Mouse (Mus musculus) E14TG2a.4 (cell line): ENCODE measurements around the gene Megf11.

ENCODE experiments used
- H3K27me3 ChIP-seq: 2 replicates; pipeline ENCODE4 v1.6.1; 2014; ENCODE audit warnings: low read length, control low read depth; ENCODE audit not compliant: insufficient read depth
- H3K36me3 ChIP-seq: 2 replicates; pipeline ENCODE4 v1.6.1; 2014; ENCODE audit warnings: low read length, control low read depth; ENCODE audit not compliant: insufficient read depth
- H3K4me1 ChIP-seq: replicated peaks from 2 replicates; pipeline ENCODE4 v1.6.1; 2014; ENCODE audit warnings: low read depth, low read length, control low read depth
- H3K4me3 ChIP-seq: replicated peaks from 2 replicates; pipeline ENCODE4 v1.5.1; 2014; ENCODE audit warnings: mild to moderate bottlenecking, low read length
- H3K9me3 ChIP-seq: 2 replicates; pipeline ENCODE4 v1.6.1; 2014; ENCODE audit warnings: low read length, control low read depth
- CTCF ChIP-seq: conservative IDR thresholded peaks from 2 replicates; pipeline ENCODE4 v1.5.1; 2014; ENCODE audit warnings: low read length
- NANOG ChIP-seq: IDR thresholded peaks from 2 replicates; pipeline ENCODE4 v1.6.1; 2014; ENCODE audit warnings: borderline replicate concordance, low read length, mixed read lengths
- POU5F1 ChIP-seq: IDR thresholded peaks from 2 replicates; pipeline ENCODE4 v1.6.1; 2014; ENCODE audit warnings: low read length, borderline replicate concordance

The Megf11 gene

GRCm38 (mm10) chr9:64607049-64607448, 221.6 kb downstream of the Megf11 start:
- Histone ChIP-seq H3K4me3 (no peak overlapping the region), H3K27me3 (no peaks in the 10 kb centered on the region), H3K4me1 (peaks cover 14% of the 10 kb centered on the region), H3K9me3 (no peaks in the 10 kb centered on the region), H3K36me3 (no peaks in the 10 kb centered on the region)
- TF ChIP-seq NANOG = no peak
- TF ChIP-seq CTCF = no peak
- TF ChIP-seq POU5F1 = no peak

GRCm38 (mm10) chr9:64609546-64609945, 224.1 kb downstream of the Megf11 start:
- Histone ChIP-seq H3K4me1 (peaks cover 23% of the 10 kb centered on the region), H3K9me3 (no peaks in the 10 kb centered on the region), H3K36me3 (no peaks in the 10 kb centered on the region)

GRCm38 (mm10) chr9:64612121-64612983, 226.9 kb downstream of the Megf11 start:
- no peak overlapping the region for H3K4me3 ChIP-seq
- no peak for TF ChIP-seq NANOG
- no peak for TF ChIP-seq CTCF
- TF ChIP-seq POU5F1 = no peak
- no peaks in the 10 kb centered on the region for H3K9me3 ChIP-seq
- H3K4me1 ChIP-seq = peaks cover 38% of the 10 kb centered on the region
- H3K27me3 ChIP-seq = no peaks in the 10 kb centered on the region
- H3K36me3 ChIP-seq = no peaks in the 10 kb centered on the region

More at GRCm38 (mm10) chr9:64609546-64609945, 224.1 kb downstream of the Megf11 start:
- Histone ChIP-seq H3K27me3 (no peaks in the 10 kb centered on the region), H3K4me3 (no peak overlapping the region)
- TF ChIP-seq POU5F1 = no peak
- no peak for TF ChIP-seq NANOG

GRCm38 (mm10) chr9:64612984-64613649, 227.7 kb downstream of the Megf11 start:
- Histone ChIP-seq H3K36me3 (no peaks in the 10 kb centered on the region), H3K4me3 (no peak overlapping the region), H3K9me3 (no peaks in the 10 kb centered on the region), H3K27me3 (no peaks in the 10 kb centered on the region), H3K4me1 (peaks cover 46% of the 10 kb centered on the region)
- TF ChIP-seq POU5F1 = peak; percentile 40; the same call in 1 of the 2 replicates
- peak; percentile 54 for TF ChIP-seq CTCF
- no peak for TF ChIP-seq NANOG

GRCm38 (mm10) chr9:64617413-64617812, 232.0 kb downstream of the Megf11 start:
- TF ChIP-seq POU5F1 (peak; percentile 27; the same call in 1 of the 2 replicates), CTCF (no peak), NANOG (peak; percentile 21; the same call in 1 of the 2 replicates)

GRCm38 (mm10) chr9:64618433-64618832, 233.0 kb downstream of the Megf11 start:
- TF ChIP-seq NANOG = no peak
- no peak for TF ChIP-seq POU5F1
- TF ChIP-seq CTCF = no peak
- Histone ChIP-seq H3K36me3 (no peaks in the 10 kb centered on the region), H3K4me1 (peaks cover 80% of the 10 kb centered on the region), H3K9me3 (no peaks in the 10 kb centered on the region), H3K27me3 (no peaks in the 10 kb centered on the region), H3K4me3 (no peak overlapping the region)

More at GRCm38 (mm10) chr9:64617413-64617812, 232.0 kb downstream of the Megf11 start:
- no peaks in the 10 kb centered on the region for H3K9me3 ChIP-seq
- peaks cover 74% of the 10 kb centered on the region for H3K4me1 ChIP-seq
- no peak overlapping the region for H3K4me3 ChIP-seq
- no peaks in the 10 kb centered on the region for H3K36me3 ChIP-seq
- H3K27me3 ChIP-seq = no peaks in the 10 kb centered on the region

GRCm38 (mm10) chr9:64619440-64619839, 234.0 kb downstream of the Megf11 start:
- Histone ChIP-seq H3K4me3 (no peak overlapping the region), H3K27me3 (no peaks in the 10 kb centered on the region), H3K4me1 (peaks cover 90% of the 10 kb centered on the region), H3K9me3 (no peaks in the 10 kb centered on the region), H3K36me3 (no peaks in the 10 kb centered on the region)
- TF ChIP-seq NANOG (no peak), CTCF (no peak), POU5F1 (no peak)

- no peak for TF ChIP-seq NANOG
- TF ChIP-seq POU5F1 = no peak
- TF ChIP-seq CTCF = no peak
- Histone ChIP-seq H3K4me1 (peaks cover 95% of the 10 kb centered on the region), H3K4me3 (no peak overlapping the region), H3K27me3 (no peaks in the 10 kb centered on the region), H3K36me3 (no peaks in the 10 kb centered on the region), H3K9me3 (no peaks in the 10 kb centered on the region)
Measured at GRCm38 (mm10) chr9:64620596-64620995, 235.2 kb downstream of the Megf11 start.
